Mouse (Mus musculus): ENCODE results near the gene Efhd1. TPM values are rescaled to one million over a fixed set of nuclear protein-coding genes. Genes with fewer than 3 reads are reported as not detected.
A peak's percentile ranks its signal among the peaks of the same experiment; 100 is the strongest.

Efhd1 gene
- total RNA-seq, 2 experiments from 2014 or later, result 3.4 to 6.1 TPM

- no peak for DNase-seq (ENCODE audit: low spot score)
Observed at GRCm38 (mm10) chr1:87300360-87301286, 36.5 kb downstream of the Efhd1 start.

GRCm38 (mm10) chr1:87301971-87302370 is 37.8 kb downstream of the Efhd1 start:
- DNase-seq (ENCODE audit: low spot score), result no peak

GRCm38 (mm10) chr1:87308952-87309351 is 44.8 kb downstream of the Efhd1 start:
- DNase-seq (ENCODE audit: low spot score), result no peak

GRCm38 (mm10) chr1:87309621-87310020 is 45.5 kb downstream of the Efhd1 start:
- no peak for DNase-seq (ENCODE audit: low spot score)

GRCm38 (mm10) chr1:87312681-87313080 is 48.5 kb downstream of the Efhd1 start:
- DNase-seq (ENCODE audit: low spot score), result no peak

GRCm38 (mm10) chr1:87313116-87313515 is 49.0 kb downstream of the Efhd1 start:
- no peak for DNase-seq (ENCODE audit: low spot score)

GRCm38 (mm10) chr1:87313843-87314570 is 49.8 kb downstream of the Efhd1 start:
- no peak for DNase-seq (ENCODE audit: low spot score)

GRCm38 (mm10) chr1:87315431-87315830 is 51.3 kb downstream of the Efhd1 start:
- no peak for DNase-seq (ENCODE audit: low spot score)

GRCm38 (mm10) chr1:87315894-87316293 is 51.7 kb downstream of the Efhd1 start:
- DNase-seq (ENCODE audit: low spot score), result no peak

- DNase-seq (ENCODE audit: low spot score), result no peak
Observed at GRCm38 (mm10) chr1:87316672-87317071, 52.5 kb downstream of the Efhd1 start.

GRCm38 (mm10) chr1:87321071-87321470 is 56.9 kb downstream of the Efhd1 start:
- DNase-seq (ENCODE audit: low spot score), result no peak

- DNase-seq (ENCODE audit: low spot score), result no peak
Observed at GRCm38 (mm10) chr1:87322778-87323177, 58.6 kb downstream of the Efhd1 start.

GRCm38 (mm10) chr1:87324649-87325048 is 60.5 kb downstream of the Efhd1 start:
- DNase-seq (ENCODE audit: low spot score), result no peak

GRCm38 (mm10) chr1:87326742-87327163 is 62.6 kb downstream of the Efhd1 start, which contains the start of gene Gigyf2:
Gene Gigyf2, plus strand, starts transcription at chr1:87326998.
- DNase-seq (ENCODE audit: low spot score), result peak; percentile 95

GRCm38 (mm10) chr1:87327165-87327861 is 63.1 kb downstream of the Efhd1 start:
- DNase-seq (ENCODE audit: low spot score), result peak; percentile 29

- no peak for DNase-seq (ENCODE audit: low spot score)
Observed at GRCm38 (mm10) chr1:87331774-87332173, 67.6 kb downstream of the Efhd1 start.

GRCm38 (mm10) chr1:87350576-87350975 is 86.4 kb downstream of the Efhd1 start:
- DNase-seq (ENCODE audit: low spot score), result no peak

- no peak for DNase-seq (ENCODE audit: low spot score)
Observed at GRCm38 (mm10) chr1:87360276-87360675, 96.1 kb downstream of the Efhd1 start.

All from gastrocnemius, adult 18-20 months (tissue).